Mouse (Mus musculus) stomach, postnatal 0 days (tissue): ENCODE measurements at regions not wholly inside any gene's neighbourhood (a gene's known extent, or its start where the extent isn't known, plus 50 kb on each side); places are given as distances from the start of the nearest gene placed in this dataset.

ENCODE experiments used
- ATAC-seq: fragments of 200-750 bp; cut with Nextera tagmentation; 2 replicates; pipeline ENCODE4 v1.8.0; 2017; ENCODE audit not compliant: low FRiP score, low TSS enrichment
- DNase-seq: peaks from one replicate; pipeline ENCODE4 v3.0.0-alpha.2; 2016; ENCODE audit warnings: low spot score
- H3K27ac ChIP-seq: fragments of 300-500 bp; sonication (generic); replicated peaks from 2 replicates; pipeline ENCODE4 v1.5.1; 2014; ENCODE audit warnings: mild to moderate bottlenecking, control low read depth
- H3K27me3 ChIP-seq: fragments of 300-500 bp; sonication (generic); 2 replicates; pipeline ENCODE4 v1.6.1; 2014; ENCODE audit warnings: low read length; ENCODE audit not compliant: control insufficient read depth, insufficient read depth
- H3K36me3 ChIP-seq: fragments of 300-500 bp; sonication (generic); 2 replicates; pipeline ENCODE4 v1.6.1; 2014; ENCODE audit warnings: low read length, mixed read lengths; ENCODE audit not compliant: control insufficient read depth, insufficient read depth
- H3K4me1 ChIP-seq: fragments of 300-500 bp; sonication (generic); replicated peaks from 2 replicates; pipeline ENCODE4 v1.6.1; 2014; ENCODE audit warnings: antibody characterized with exemption; ENCODE audit not compliant: control insufficient read depth, insufficient read depth
- H3K4me2 ChIP-seq: fragments of 300-500 bp; sonication (generic); replicated peaks from 2 replicates; pipeline ENCODE4 v1.6.1; 2014; ENCODE audit warnings: low read depth, mild to moderate bottlenecking, control low read depth, moderate library complexity
- H3K4me3 ChIP-seq: fragments of 300-500 bp; sonication (generic); 2 replicates; pipeline ENCODE4 v1.5.1; 2014; ENCODE audit warnings: low read depth, low read length, control low read depth
- H3K9ac ChIP-seq: fragments of 300-500 bp; sonication (generic); 2 replicates; pipeline ENCODE4 v1.6.1; 2014; ENCODE audit warnings: mild to moderate bottlenecking, low read length, control low read depth, mixed read lengths
- H3K9me3 ChIP-seq: fragments of 300-500 bp; sonication (generic); 2 replicates; pipeline ENCODE4 v1.6.1; 2016; ENCODE audit warnings: low read length; ENCODE audit not compliant: control insufficient read depth
- CTCF ChIP-seq: IDR thresholded peaks from 2 replicates; pipeline ENCODE4 v1.5.1; 2016; ENCODE audit warnings: antibody characterized with exemption, low read depth, mild to moderate bottlenecking, moderate library complexity
- EP300 ChIP-seq: optimal IDR thresholded peaks from 2 replicates; pipeline ENCODE3; 2016; ENCODE audit warnings: antibody characterized with exemption
- WGBS: fragments of 180-500 bp; shearing (Covaris S2); extraction: QIAGEN DNeasy Blood & Tissue Kit; methylation state at CpG from one replicate; pipeline ENCODE4 v1.1.7; 2014; 5-methylcytosine and 5-hydroxymethylcytosine counted together

DNA sequence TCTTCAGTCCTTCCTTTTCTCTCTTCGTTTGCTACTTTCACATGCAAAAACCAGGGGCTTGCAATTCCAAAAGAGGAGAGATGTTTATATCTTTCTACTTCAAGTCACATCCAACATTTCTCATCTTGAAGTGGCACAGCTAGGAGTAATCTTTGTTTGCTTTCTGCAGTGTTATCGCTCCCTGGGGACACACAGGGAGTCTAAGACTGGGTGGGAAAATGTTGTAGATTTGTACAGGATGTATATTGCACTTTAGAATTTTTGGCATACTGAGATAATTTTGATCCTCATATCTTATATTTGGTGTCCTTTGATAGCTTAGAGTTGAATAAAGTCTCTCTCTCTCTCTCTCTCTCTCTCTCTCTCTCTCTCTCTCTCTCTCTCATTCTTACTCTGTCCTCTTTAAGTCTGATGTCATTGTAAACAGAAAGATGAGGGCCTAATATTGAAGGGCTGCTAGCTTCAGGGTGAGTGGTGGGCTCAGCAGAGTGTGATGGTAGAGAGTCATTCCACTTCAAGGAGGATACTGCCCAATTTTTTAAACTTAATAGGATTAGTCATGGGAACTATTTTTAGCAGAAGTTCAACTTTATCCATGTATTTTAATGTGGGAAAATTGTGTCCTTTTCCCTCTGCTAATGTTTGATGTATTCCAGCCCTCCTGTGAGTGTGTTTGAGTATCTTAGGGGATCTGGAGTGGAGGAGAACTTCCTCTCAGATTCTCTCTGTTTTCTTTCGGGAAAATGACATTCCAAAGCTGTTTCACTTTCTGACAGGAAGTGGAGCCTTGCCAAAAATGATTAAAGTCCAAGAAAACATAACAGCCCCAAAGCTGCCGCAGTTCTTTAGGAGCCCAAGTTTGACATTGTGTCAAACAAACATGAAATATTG lies 397.3 kb upstream of the Zeb2 start:
- DNase-seq (no peak), ATAC-seq (no peak)
- H3K27ac ChIP-seq, result no peak overlapping the region
- H3K36me3 ChIP-seq, result no peaks in the 10 kb centered on the region
- 29% methylated on average over 4 of the region's 4 CpGs for WGBS
- H3K4me1 ChIP-seq, result no peaks in the 10 kb centered on the region; the same call in 1 of the 2 replicates
- TF ChIP-seq CTCF, result no peak
- TF ChIP-seq EP300, result no peak
- H3K27me3 ChIP-seq, result no peaks in the 10 kb centered on the region
- no peak overlapping the region for H3K4me3 ChIP-seq
- no peaks in the 10 kb centered on the region for H3K9me3 ChIP-seq
- H3K9ac ChIP-seq, result no peak overlapping the region
- no peak overlapping the region for H3K4me2 ChIP-seq

DNA sequence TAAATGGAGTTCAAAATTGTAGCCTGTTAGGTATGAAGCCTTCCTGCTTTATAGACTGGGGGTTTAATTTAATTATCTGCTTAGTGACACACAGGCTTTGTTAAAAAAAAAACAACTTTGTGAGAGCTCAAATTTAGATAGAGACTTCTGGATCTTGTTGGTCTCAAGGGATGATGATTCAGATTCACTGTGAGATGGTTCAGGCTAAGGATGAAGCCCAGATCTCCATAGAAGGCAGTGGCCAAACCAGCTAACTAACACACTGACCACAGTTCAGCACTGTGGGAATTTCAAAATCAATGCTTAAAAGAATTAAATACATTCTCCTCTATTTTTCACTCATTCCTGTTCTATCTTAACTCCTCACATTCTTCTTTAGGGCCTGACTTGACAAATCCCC lies 395.7 kb upstream of the Zeb2 start:
- Histone ChIP-seq H3K9ac (no peak overlapping the region), H3K4me3 (no peak overlapping the region), H3K36me3 (no peaks in the 10 kb centered on the region), H3K27ac (no peak overlapping the region), H3K4me1 (no peaks in the 10 kb centered on the region; the same call in 1 of the 2 replicates), H3K4me2 (no peak overlapping the region), H3K9me3 (no peaks in the 10 kb centered on the region), H3K27me3 (no peaks in the 10 kb centered on the region)
- ATAC-seq (no peak), DNase-seq (no peak)
- TF ChIP-seq CTCF (no peak), EP300 (no peak)

DNA sequence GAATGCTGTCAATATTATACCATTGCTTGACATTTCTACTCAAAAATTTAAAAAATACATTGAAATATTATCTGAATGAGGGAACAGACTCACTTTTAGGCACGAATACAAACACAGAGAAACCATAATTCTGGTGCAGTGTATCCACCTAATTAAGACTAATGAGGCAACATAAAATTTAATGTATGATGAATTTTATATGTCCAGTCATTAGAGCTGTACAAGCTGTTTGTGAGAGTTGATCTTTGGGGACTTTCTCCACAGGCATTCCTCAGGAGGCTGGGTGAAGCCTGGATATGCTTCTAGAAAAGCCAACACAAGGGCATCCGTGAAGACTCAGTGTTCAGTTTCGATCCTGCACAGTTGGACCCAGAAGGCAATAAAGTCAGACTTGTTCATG lies 394.6 kb upstream of the Zeb2 start:
- Histone ChIP-seq H3K27ac (no peak overlapping the region), H3K4me2 (no peak overlapping the region), H3K27me3 (no peaks in the 10 kb centered on the region), H3K9me3 (no peaks in the 10 kb centered on the region), H3K9ac (no peak overlapping the region), H3K4me3 (no peak overlapping the region), H3K36me3 (no peaks in the 10 kb centered on the region), H3K4me1 (no peaks in the 10 kb centered on the region; the same call in 1 of the 2 replicates)
- TF ChIP-seq CTCF (no peak), EP300 (no peak)
- no peak for ATAC-seq
- no peak for DNase-seq
- 89% methylated on average over 3 of the region's 3 CpGs for WGBS

DNA sequence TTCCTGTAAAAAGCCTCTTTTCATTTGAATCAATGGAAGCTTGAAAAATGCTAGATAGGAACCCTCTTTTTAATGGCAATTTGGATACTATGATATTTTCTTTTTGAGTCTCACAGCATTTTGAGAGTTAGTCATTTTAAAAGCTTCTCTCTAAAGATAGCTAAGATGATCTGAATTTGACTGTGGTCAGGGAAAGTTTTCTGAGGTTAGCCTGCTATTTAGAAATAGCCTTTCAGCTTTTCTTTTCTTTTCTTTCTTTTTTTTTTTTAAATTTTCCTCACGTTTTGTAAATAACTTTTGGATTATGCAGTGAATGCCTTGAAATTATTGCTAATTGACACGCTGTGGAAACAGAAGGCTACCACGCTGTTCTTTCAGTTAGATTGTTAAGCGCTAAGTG lies 387.3 kb upstream of the Zeb2 start:
- DNase-seq (no peak), ATAC-seq (no peak)
- no peak overlapping the region for H3K4me2 ChIP-seq
- 87% methylated on average over 4 of the region's 4 CpGs for WGBS
- no peak overlapping the region for H3K4me3 ChIP-seq
- 0 out of 2 replicates have a peak, but pooled peaks cover 2% of the 10 kb centered on the region for H3K9me3 ChIP-seq
- no peaks in the 10 kb centered on the region for H3K4me1 ChIP-seq
- H3K27ac ChIP-seq, result no peak overlapping the region
- no peak for TF ChIP-seq CTCF
- TF ChIP-seq EP300, result no peak
- no peaks in the 10 kb centered on the region for H3K36me3 ChIP-seq
- no peak overlapping the region for H3K9ac ChIP-seq
- no peaks in the 10 kb centered on the region for H3K27me3 ChIP-seq

DNA sequence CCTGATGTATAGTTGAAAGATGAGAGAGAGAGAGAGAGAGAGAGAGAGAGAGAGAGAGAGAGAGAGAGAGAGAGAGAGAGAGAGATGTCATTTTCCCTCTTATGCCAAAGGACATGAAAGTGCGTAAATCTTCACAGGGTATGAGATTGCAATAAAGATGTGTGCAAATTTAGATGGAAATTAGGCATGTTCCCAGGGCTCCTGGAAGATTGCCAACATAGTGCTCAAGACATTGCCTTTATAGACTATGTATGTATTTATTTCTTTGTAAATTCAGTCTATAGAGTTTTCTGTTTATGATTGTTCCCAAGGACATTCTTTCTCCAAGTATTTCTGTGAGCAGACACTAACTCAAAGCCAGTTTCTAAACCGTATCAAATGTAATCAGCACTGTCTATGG lies 376.5 kb upstream of the Zeb2 start:
- Histone ChIP-seq H3K4me1 (no peaks in the 10 kb centered on the region), H3K9ac (no peak overlapping the region), H3K4me3 (no peak overlapping the region), H3K27me3 (no peaks in the 10 kb centered on the region), H3K4me2 (no peak overlapping the region), H3K9me3 (no peaks in the 10 kb centered on the region), H3K27ac (no peak overlapping the region), H3K36me3 (no peaks in the 10 kb centered on the region)
- no peak for DNase-seq
- 73% methylated on average over 2 of the region's 2 CpGs for WGBS
- TF ChIP-seq CTCF (no peak), EP300 (no peak)
- ATAC-seq, result no peak

DNA sequence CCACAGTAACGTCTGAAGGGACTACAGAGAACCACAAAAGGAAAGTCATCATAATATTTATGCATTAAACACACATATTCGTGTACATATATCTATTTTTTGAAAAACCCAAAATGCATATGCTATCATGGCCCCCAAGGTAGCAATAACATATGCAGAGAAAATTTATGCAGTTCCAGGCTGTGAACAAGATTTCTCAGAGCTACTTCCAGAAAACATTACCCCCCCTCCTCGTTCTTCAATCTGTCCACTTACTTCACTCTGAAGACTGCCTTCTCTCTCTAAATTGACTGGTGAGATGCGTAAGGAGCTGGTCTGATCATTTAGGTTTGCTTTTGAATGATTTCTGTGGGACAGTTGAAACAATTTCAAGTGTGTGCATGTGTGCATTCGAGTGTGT lies 369.3 kb upstream of the Zeb2 start:
- DNase-seq, result no peak
- no peak overlapping the region for H3K9ac ChIP-seq
- no peak overlapping the region for H3K4me3 ChIP-seq
- no peaks in the 10 kb centered on the region for H3K27me3 ChIP-seq
- no peak for ATAC-seq
- no peaks in the 10 kb centered on the region for H3K36me3 ChIP-seq
- TF ChIP-seq CTCF, result no peak
- no peak for TF ChIP-seq EP300
- no peak overlapping the region for H3K27ac ChIP-seq
- H3K4me2 ChIP-seq, result no peak overlapping the region
- H3K4me1 ChIP-seq, result no peaks in the 10 kb centered on the region
- 75% methylated on average over 5 of the region's 5 CpGs for WGBS
- H3K9me3 ChIP-seq, result no peaks in the 10 kb centered on the region
